Mouse (Mus musculus) liver, adult 2 months (tissue): ENCODE measurements around the gene Atrnl1.

Experiments used
- CTCF ChIP-seq: fragments of 200-500 bp; IDR thresholded peaks from 2 replicates; pipeline ENCODE4 v1.5.1; 2011; ENCODE audit warnings: low read depth, low read length, control low read depth
- POLR2A ChIP-seq: fragments of 200-500 bp; IDR thresholded peaks from 2 replicates; pipeline ENCODE4 v1.6.1; 2011; ENCODE audit warnings: low read length, control low read depth; ENCODE audit not compliant: insufficient read depth; ENCODE audit errors: extremely low read depth

GRCm38 (mm10) chr19:57745579-57745978 is 134.7 kb downstream of the Atrnl1 start:
- TF ChIP-seq CTCF (peak; percentile 27; the same call in 1 of the 2 replicates), POLR2A (no peak)
